Mouse (Mus musculus) thymus, postnatal 0 days (tissue): Measurements from ENCODE around the gene Zfp839. TPM values are rescaled to one million over a fixed set of nuclear protein-coding genes. Genes with fewer than 3 reads are reported as not detected.
A peak's percentile ranks its signal among the peaks of the same experiment; 100 is the strongest.

Experiments
- DNase-seq: peaks from one replicate; pipeline ENCODE4 v3.0.0-alpha.2; 2015; ENCODE audit warnings: low spot score
- polyA plus RNA-seq: library from polyadenylated mRNA; unstranded; fragments of >200 nt; fragmentation: Nextera tagmentation; extraction: Ambion mirVana; gene quantifications from 2 replicates; pipeline ENCODE4 v1.2.1, GENCODE M21; 2015

Zfp839 gene
- 1.6 and 3.1 TPM in 2 replicates for polyA plus RNA-seq

GRCm38 (mm10) chr12:110850010-110850928 is at the start of gene Zfp839:
Gene Zfp839, plus strand, starts transcription at chr12:110850253.
- peak; percentile 69 for DNase-seq

GRCm38 (mm10) chr12:110801876-110802464 is 48.1 kb upstream of the Zfp839 start:
- DNase-seq: no peak

DNA sequence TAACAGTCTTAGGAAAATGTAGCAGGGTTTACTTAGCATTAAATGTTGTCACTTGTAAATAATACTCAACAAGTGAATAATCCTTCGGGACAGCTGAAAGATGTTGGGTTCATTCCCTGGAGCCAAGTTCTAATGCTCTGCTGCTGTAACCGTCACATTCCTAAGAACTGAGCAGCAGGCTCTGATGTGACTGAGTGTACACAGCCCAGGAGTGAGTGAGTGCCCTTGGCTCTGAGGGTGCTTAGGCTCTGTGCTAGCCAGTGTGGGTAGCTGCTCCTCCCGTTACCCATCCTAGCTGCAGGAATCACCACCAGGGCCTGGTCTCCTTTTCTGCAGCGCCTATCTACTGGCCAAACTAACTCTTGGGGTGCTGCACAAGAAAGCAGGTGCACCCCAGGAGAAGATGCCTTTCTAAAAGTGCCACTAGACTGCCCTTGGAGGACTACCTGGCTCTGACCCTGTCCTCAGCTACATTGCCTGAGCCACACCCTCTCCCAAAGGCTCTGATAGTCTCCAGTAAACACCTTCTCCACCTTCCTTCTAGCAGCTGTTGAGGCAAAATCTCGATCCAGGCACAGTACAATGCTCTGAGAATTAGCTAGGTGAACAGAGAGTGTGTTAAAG is 47.3 kb upstream of the Zfp839 start:
- no peak for DNase-seq

DNA sequence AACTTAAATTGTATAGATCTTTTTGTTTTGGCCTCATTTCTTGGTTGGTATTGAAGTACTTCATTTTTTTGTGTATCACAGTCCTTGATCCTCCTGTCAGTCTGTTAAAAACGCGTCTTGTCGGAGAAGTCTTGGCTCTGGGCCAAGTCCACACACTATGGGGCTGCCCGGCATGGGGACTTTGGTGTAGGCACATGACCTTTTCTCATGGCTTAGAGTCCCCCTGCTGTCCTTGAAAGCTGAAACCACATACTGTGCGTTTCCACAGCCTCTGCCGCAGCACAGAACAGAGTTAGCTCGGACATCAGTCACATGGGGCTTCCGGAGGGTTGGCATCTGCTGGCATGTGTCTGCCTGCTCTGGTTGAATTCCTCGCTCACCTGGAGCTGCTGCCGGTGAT is 45.8 kb upstream of the Zfp839 start:
- no peak for DNase-seq

GRCm38 (mm10) chr12:110806301-110806970 is 43.6 kb upstream of the Zfp839 start:
- no peak for DNase-seq

DNA sequence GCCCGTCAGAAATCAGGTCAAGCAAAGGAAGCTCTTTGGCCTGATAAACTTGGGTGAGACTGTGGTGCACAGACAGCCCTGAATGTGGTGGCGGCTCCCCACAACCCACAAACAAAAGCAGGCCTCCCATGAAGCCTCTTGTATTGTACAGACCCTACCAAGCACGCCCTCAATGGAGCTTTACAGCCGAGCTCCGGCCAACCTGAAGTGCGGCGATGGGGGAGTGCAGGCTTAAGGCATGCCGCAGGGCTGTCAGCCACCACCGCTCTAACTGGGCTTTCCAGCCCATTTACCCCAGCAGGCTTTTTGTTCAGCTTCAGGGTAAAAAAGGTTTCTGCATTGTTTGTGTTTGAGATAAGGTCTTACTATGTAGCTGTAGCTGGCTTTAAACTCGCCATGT is 41.6 kb upstream of the Zfp839 start:
- no peak for DNase-seq

GRCm38 (mm10) chr12:110808848-110809247 is 41.2 kb upstream of the Zfp839 start:
- no peak for DNase-seq

- no peak for DNase-seq
Measured at GRCm38 (mm10) chr12:110813132-110813531, 36.9 kb upstream of the Zfp839 start.

- DNase-seq: no peak
Measured at GRCm38 (mm10) chr12:110813624-110814023, 36.4 kb upstream of the Zfp839 start.

DNA sequence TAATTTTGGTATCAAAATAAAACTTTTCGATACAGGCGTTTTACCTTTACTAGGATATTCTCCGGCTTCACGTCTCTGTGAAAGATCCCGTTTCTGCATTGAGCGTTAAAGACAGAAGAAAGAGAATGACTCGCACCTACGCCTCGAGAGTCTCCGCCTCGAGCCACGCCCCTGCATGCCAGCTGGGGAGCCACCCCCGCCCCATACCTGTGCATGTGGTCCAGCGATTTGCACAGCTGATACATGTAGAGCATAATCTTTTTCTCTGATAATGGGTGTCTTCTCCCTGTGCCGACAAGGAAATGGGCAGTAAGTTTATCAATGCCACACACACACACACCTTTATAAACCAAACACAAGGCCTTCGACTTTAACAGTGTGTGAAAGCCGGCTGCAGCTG is 35.1 kb upstream of the Zfp839 start:
- DNase-seq: no peak

GRCm38 (mm10) chr12:110816833-110817232 is 33.2 kb upstream of the Zfp839 start:
- DNase-seq: no peak

- no peak for DNase-seq
Measured at GRCm38 (mm10) chr12:110819367-110819766, 30.7 kb upstream of the Zfp839 start.

DNA sequence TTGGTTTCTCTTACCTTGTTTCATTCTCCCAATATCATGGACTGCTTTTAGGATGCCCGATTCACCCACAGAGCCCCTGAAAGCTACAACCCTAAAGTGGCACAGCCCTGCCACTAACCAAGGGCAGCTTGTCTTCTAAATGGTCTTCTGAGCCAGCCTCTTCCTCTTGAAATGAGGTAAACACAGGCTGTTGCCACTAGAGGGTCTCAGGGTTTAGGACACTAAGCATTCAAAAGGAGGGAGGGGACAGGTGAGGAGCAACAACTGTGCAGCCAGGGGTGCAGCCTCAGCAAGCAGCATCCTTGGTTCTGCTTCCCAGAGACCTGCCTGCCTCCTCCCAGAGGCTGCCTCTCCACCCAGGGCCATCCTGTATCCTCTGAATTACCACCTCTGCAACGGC is 28.3 kb upstream of the Zfp839 start:
- DNase-seq: no peak

GRCm38 (mm10) chr12:110822366-110822765 is 27.7 kb upstream of the Zfp839 start:
- DNase-seq: no peak

DNA sequence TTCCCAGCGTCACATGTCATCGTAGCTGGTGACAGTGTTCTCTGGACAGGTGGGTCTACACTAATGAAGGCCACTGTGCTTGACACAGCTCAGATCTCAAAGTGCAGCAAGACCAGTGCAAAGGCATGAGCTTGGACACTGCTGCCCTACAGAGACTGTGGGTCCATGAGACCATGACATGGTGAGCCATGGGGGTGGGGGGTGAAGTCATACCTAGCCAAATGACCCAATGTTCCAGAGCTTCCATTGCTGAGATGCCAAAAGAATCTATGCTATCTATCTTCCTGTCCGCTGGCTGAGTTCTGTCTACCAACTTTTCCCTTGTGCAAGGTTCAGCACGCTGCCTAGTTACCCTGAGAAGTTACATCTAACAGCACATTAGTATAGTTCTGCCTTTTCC is 21.1 kb upstream of the Zfp839 start:
- no peak for DNase-seq

GRCm38 (mm10) chr12:110830293-110831024 is 19.6 kb upstream of the Zfp839 start:
- no peak for DNase-seq

GRCm38 (mm10) chr12:110835182-110835581 is 14.9 kb upstream of the Zfp839 start:
- DNase-seq: no peak

- DNase-seq: no peak
Measured at GRCm38 (mm10) chr12:110836729-110837128, 13.3 kb upstream of the Zfp839 start.

DNA sequence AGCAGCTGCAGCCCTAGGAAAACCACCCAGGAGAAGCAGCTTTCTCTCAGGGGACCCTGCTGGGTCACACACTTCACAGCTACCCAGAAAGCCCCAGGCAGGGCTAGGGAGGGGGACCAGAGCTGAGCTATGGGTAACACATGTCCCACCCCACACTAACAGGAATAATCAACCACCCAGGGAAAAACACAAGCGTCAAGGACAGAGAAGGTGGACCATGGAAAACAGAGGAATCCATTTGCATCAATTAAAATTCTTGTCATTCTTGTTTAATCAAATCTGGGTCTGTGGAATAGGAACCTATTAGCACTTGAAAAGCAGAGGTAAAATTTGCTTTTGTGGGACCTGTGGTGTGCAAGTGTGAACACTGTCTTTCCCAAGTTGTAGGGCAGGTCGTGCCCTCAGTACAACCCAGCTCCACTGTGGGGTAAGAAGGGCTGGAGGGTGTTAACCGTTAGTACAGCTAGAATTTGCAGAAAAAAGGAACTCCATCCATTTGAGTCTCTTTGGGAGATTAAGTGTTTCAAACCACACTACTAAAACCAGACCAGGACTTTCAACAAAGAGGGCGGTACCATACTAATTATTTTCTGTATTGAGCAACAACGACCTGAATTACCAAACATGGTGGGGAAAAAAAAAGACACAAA is 12.7 kb upstream of the Zfp839 start:
- DNase-seq: no peak

DNA sequence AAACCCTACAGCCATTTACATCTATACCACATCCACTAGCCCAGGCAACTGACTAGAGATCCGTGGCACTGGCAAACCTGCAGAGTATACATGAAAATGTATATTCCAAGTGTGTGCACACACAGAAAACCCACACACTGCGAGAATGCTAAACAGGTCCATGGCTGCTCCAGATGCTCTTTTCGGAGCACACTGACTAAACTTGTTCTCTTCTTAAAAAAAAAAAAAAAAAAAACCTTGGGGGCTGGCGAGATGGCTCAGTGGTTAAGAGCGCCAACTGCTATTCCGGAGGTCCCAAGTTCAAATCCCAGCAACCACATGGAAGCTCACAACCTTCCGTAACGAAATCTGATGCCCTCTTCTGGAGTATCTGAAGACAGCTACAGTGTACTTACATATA is 12.2 kb upstream of the Zfp839 start:
- no peak for DNase-seq
